Mouse (Mus musculus): Measurements from ENCODE around the gene Zfp87.

Gene Zfp87

DNA sequence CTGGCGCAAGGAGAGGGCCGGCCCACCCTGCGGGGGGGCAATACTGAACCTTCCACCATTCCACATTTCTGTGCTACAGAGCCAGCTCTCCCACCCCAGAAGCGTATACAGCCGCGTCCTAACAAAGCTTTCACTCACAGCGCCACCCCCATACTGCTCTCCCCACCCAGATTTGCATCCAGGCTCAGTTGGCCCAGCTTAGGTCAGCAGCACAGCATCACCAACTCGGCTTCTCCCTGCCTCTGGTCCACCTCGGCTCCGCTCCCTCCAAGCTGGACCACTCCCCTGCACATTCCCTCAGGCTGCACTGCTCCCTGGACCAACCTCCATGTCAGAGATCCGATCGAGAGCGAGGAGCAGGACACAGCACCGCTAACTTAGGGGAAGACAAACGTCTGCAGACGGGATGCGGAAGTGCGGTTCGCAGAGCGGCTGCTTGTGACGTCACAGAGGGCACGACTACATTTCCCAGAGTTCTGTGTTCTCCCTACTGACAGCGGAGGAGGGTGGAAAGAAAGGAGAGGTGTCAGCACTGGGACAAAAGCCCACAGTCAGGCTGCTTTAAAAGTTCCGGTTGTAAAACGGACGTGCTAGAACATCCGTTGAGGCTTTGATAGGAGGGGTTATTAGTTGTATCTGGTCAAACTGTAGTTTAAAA, at the start of gene Zfp87, which contains the start of gene Gm26965:
Gene Zfp87, minus strand, starts transcription at position 425 of the 658 bp plus-strand sequence.
Gene Gm26965, minus strand, starts transcription at position 399 of the 658 bp plus-strand sequence.
- peak; percentile 98 for DNase-seq (ENCODE audit: low read depth, low spot score)

DNA sequence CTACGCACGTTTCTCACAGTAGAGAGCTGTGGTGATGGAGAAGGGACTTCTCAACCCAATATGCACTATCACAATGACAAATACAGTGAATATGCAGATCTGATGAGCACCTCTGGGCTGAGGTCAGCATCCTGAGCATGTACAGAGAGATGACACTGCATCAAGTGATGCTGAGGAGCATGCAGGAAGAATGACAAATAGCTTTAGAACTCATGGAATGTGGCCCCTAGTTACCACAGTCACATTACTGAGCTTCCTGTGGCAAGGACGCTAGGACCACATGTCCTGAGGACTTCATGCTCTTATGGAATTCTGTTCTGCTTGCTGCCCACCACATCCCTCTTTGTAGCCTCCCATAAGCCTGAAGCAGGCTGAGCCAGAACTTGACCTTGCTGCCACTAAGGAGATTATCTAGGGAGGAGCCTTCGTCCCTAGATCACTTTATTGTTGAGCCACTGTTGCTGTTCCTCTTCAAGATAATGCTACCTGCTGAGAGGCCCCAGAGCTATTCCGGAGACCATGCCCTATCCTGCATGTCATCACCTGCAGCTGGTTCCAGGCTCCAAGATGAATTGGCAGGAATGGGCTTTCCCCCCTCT, 46.7 kb upstream of the Zfp87 start:
- no peak for DNase-seq (ENCODE audit: low read depth, low spot score)

DNA sequence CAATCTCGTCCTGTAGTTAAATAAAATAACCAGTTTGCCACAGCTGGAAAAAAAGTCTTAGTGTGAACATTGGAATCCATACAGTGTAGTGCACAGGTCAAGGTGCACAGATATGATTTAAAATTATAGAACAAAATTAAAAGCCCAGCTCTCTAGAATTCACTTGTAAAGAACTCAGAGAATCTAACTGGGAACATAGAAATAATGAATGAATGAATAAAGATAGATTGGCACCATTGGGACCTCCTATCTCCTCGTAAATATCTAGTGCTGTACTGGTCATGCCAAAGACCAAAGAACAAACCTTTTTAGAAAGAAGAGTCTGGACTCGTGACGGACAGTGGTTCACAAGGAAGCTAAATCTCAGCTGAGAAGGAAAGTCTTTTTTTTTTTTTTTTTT, 27.8 kb upstream of the Zfp87 start, which contains the start of gene Zfp748:
Gene Zfp748, minus strand, starts transcription at position 101 of the 400 bp plus-strand sequence.
- no peak for DNase-seq (ENCODE audit: low read depth, low spot score)

DNA sequence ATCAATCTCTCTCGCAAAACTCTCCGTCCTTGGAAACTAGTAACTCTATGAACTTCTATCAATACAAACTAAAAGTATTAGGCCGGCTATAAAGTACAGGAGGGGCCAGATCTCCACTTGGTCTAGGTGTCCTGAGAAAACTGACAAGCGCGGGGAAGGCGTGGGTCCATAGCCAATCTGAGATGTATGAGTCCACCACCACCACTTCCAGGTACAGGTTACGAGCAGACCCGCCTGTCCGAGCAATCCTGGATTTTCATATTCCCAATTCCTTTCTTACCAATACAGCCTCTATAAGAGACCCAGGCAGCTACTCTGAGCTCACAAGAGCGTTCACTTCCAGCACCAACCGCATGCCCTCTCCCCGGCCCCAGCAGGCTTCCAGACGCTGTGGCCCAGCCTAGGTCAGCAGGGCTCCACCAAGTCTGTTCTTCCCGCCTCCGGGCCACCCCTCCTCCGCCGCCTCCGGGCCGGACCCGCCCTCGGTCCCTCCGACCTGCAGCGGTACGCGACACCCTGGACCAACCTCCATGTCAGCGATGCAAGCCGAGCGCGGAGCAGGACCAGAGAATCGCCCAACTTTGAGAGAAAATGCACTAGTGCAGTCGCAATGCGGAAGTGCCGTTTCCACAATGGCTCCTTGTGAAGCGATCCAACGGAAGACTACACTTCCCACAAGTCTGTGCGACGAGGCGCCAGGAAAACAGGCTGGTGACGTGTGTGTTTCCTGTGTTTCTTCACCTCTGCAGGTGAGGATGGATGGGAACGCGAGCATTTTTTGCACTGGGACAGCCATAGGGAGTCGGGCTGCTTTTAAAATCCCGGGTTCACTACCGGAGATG, 26.7 kb upstream of the Zfp87 start:
- peak; percentile 93 for DNase-seq (ENCODE audit: low read depth, low spot score)

DNA sequence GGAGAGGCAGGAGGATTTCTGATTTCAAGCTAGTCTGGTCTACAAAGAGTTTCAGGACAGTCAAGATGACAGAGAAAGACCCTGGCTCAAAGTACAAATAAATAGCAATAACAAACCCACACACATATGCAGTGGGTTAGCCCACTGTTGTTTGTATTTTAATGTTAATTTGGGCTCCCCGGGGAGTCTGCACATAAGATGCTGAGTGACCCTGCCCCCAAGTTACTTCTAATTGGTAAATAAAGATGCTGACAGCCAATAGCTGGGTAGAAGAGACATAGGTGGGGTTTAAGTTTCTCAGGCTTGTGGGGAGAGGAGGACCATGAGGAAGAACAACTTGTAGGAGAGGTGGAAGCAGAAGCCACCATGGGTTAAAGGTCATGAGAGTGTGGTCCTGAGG, 20.0 kb upstream of the Zfp87 start:
- DNase-seq (ENCODE audit: low read depth, low spot score), result no peak

DNA sequence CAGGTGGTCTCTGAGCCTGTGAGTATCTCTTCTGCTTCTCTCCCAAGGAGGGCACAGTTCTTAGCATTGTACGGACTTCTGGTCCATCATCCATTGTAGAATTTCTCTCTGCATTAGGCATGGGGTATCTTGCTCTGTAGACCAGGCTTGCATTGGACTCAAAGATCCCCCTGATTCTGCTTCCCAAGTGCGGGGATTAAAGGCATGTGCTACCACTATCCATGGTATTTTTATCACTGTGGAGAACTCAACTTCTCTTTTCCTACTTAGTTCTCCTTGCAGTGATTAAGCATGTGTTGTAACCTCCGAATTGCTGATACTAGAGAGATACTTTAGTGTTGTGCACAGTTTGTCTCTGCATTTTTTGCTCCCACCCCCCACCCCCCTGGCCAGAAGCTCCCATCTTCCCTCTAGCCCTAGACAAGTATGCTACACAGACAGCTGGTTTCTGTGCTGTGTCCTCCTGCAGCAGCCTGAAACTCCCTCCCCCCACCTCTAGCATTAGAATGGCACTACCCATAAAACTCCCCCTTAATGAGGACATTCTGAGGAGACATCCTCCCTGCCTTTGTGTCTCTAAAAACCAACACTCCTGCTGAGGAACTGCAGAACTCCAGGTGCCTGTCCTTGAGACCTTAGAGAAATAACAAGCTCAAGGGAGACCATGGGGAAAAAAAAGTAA, 1.2 kb upstream of the Zfp87 start:
- no peak for DNase-seq (ENCODE audit: low read depth, low spot score)

DNA sequence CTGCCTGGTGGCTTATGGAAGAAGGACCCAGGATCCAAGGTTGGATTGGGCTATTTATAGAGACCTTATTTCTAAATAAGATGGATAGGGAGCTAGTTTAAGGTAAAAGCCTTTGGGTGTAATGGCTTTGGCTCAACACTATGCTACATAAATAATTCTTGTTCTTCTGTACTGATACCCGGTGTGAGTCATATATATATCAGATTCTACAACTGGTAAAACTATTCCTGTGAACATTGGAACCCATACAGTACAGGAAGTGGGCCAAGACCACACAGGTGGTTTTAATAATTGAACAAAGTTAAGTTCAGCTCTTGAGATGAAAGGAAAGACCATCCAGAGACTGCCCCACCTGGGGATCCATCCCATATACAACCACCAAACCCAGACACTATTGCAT, 25.1 kb downstream of the Zfp87 start:
- DNase-seq (ENCODE audit: low read depth, low spot score), result no peak

DNA sequence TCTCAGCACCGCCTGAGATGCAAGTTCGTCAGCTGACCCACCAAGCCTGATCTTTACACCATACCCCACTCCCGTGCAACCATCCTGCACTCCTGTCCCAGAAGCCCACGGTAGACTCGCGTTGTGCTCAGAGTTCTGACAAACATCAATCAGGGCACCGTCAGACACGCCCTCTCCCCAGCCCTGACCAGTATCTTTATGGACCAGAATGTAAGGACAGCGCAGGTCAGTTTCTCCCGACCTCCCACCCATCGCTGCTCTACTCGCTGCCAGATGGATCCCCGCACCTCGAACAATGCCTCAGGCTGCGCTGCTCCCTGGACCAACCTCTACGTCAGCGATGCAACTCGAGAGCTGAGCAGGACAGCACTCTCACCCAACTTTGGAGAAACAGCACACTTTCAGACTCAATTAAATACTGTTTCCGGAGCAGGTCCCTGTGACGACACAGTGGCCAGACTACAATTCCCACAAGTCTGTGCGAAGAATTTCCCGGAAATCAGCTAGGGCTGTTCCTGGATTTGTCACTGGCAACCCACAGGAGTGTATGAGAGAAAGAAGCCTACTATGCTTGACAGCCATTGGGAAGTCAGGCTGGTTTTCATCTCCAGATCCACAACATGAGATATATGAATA, 25.8 kb downstream of the Zfp87 start, which contains the start of gene Zfp58:
Gene Zfp58, minus strand, starts transcription at position 472 of the 636 bp plus-strand sequence.
- DNase-seq (ENCODE audit: low read depth, low spot score), result peak; percentile 89

DNA sequence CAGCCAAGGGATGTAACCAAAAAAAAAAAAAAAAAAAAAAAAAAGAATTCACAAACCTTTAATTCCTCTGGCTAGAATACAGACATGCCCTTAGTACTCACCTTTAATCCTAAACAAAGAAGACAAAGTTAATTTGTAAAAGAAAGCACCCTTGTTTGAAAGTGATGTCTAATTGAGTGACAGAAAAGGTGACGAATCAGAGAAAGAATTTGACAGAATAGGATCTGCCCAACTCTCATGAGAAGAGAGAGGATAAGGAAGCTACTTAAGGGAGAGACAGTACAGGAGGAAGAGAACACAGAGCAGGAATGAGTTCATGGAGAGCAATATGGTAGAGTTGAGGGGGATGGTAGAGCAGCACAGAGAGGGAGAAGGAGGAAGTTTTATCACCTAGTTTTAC, 30.3 kb downstream of the Zfp87 start:
- no peak for DNase-seq (ENCODE audit: low read depth, low spot score)

DNA sequence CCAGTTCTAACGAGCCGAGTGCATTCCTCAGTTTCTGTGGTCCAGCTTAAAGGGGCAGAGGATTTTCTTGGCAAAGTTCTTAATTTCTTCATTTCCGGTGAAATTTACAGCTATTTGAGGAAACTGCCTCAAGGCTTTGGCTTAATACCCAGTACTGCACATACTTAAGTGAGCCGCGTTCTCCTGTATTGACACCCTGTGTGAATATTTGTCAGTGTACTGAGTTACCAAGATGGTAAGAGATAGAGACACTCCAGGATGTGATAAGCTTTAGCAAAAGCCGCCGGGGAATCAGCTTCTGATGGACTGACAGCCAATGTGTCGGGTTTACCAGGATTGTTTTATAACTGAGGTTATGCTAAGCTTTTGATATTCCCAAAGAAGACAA, 41.6 kb downstream of the Zfp87 start:
- no peak for DNase-seq (ENCODE audit: low read depth, low spot score)

DNA sequence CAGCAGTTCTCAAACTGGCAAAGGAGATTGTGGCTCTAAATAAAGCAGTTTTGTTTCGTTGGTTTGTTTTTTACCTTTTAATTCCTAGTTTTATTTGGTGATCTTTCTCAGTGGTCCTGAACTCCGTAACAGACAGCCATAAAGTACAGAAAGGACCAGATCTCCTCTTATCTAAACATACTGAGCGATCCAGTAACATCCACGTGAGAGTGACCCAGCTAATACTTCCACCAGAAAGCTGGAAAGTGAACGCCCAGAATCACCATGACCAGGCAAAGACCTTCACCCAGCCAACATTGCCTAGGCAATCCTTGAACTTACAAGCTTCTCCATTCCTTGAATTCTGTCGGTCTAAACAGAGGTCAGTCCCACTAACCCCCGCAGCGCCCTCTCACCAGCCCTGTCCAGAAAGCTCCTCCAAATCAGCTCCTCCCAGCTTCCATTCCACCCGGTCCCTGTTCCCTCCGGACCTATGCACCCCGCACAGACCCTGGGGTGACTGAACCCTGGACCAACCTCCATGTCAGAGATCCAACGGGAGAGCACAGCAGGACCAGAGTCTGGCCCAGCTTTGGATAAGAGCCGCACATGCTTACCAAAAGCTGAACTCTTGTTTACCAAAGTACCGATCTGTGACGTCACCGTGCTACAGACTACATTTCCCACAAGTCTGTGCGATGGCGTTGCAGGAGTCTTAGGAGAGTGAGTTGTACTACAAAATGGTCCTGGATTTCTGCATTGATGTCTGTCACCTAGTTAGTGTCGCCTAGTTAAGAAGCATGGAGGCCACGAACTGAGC, 42.2 kb downstream of the Zfp87 start, which contains the start of gene Zfp874b:
Gene Zfp874b, minus strand, starts transcription at position 634 of the 799 bp plus-strand sequence.
- DNase-seq (ENCODE audit: low read depth, low spot score), result peak; percentile 90

DNA sequence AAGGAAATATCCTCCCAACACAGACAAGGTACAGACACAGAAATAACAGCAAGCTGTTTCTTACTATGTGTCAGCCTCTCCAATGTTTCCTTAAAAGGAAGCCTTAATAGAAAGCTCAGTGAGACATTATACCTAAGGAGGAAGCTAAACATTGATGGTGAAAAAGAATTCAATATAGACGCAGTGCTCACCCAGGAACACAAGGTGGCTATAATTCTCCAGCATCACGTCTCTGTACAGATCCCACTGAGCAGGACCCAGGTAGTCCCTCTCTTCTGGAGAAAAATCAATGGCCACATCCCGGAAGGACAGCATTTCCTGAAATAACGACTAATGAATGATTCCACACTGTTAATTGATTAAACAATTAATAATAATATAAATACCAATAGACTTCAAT, 44.4 kb downstream of the Zfp87 start:
- DNase-seq (ENCODE audit: low read depth, low spot score), result peak; percentile 29

DNA sequence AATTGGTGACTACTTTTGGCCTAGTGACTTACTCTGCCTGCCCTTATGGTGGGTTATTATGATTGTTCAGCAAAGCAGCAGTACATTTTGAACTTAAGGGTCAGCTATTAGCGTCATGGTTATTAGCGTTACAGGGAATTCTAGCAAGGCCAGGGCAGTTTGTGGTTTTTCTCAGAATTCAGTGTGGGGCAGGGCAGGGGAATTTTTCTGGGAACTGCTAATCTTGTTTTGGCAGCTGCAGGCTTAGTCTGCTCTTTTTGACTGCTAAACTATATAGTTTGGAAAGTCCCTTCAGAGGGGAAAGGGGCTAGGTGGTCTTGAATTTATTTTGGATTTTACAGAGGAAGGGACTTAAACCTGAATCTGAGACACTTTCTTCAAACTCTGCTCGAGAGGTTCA, 56.7 kb downstream of the Zfp87 start:
- DNase-seq (ENCODE audit: low read depth, low spot score), result no peak

Measured in A20 (cell line).